Mouse (Mus musculus): ENCODE measurements at regions not wholly inside any gene's neighbourhood (a gene's known extent, or its start where the extent isn't known, plus 50 kb on each side); places are given as distances from the start of the nearest gene placed in this dataset.

GRCm38 (mm10) chr13:51899319-51900042, 53.0 kb downstream of the Gadd45g start:
- peaks cover 14% of the 10 kb centered on the region for H3K4me1 ChIP-seq (ENCODE audit: control insufficient read depth, insufficient read depth, low read length)
- no peaks in the 10 kb centered on the region for H3K36me3 ChIP-seq (ENCODE audit: control insufficient read depth, insufficient read depth, low read length)
- DNase-seq (ENCODE audit: low spot score) (no peak), ATAC-seq (ENCODE audit: low FRiP score, low read depth) (no peak)
- H3K27me3 ChIP-seq (ENCODE audit: control insufficient read depth, insufficient read depth, low read length): no peaks in the 10 kb centered on the region
- 42% methylated on average over 9 of the region's 9 CpGs for WGBS
- H3K9me3 ChIP-seq (ENCODE audit: control insufficient read depth, low read length): no peaks in the 10 kb centered on the region
- no peak overlapping the region for H3K9ac ChIP-seq (ENCODE audit: low read depth, low read length, severe bottlenecking)
- no peak for TF ChIP-seq POLR2A (IDR thresholded peaks at IDR 0.05; ENCODE audit: borderline replicate concordance, extremely low read depth, insufficient read depth, insufficient read length)
- no peak overlapping the region for H3K4me3 ChIP-seq (replicated peaks; ENCODE audit: low read length)
- H3K27ac ChIP-seq (replicated peaks; ENCODE audit: low read depth, low read length): no peak overlapping the region
- H3K4me2 ChIP-seq (replicated peaks; ENCODE audit: low read depth, low read length, severe bottlenecking): no peak overlapping the region

GRCm38 (mm10) chr13:51900043-51900440, 53.6 kb downstream of the Gadd45g start:
- no peak for DNase-seq (ENCODE audit: low spot score)

GRCm38 (mm10) chr13:51902482-51903285, 56.2 kb downstream of the Gadd45g start:
- ATAC-seq (ENCODE audit: low FRiP score, low read depth) (no peak; the same call in 1 of the 2 replicates), DNase-seq (ENCODE audit: low spot score) (peak; percentile 36)
- WGBS: 26% methylated on average over 19 of the region's 19 CpGs
- TF ChIP-seq POLR2A (IDR thresholded peaks at IDR 0.05; ENCODE audit: borderline replicate concordance, extremely low read depth, insufficient read depth, insufficient read length): no peak
- Histone ChIP-seq H3K27me3 (ENCODE audit: control insufficient read depth, insufficient read depth, low read length) (no peaks in the 10 kb centered on the region), H3K4me3 (replicated peaks; ENCODE audit: low read length) (no peak overlapping the region), H3K9me3 (ENCODE audit: control insufficient read depth, low read length) (no peaks in the 10 kb centered on the region), H3K4me2 (replicated peaks; ENCODE audit: low read depth, low read length, severe bottlenecking) (peak overlapping the region; percentile 49), H3K9ac (ENCODE audit: low read depth, low read length, severe bottlenecking) (peak overlapping the region; percentile 32), H3K36me3 (ENCODE audit: control insufficient read depth, insufficient read depth, low read length) (no peaks in the 10 kb centered on the region), H3K27ac (replicated peaks; ENCODE audit: low read depth, low read length) (0 out of 2 replicates have a peak overlapping the region, but pooled peaks have one; percentile 48), H3K4me1 (ENCODE audit: control insufficient read depth, insufficient read depth, low read length) (peaks cover 14% of the 10 kb centered on the region)

More at GRCm38 (mm10) chr13:51900043-51900440, 53.6 kb downstream of the Gadd45g start:
- Histone ChIP-seq H3K4me2 (replicated peaks; ENCODE audit: low read depth, low read length, severe bottlenecking) (no peak overlapping the region), H3K36me3 (ENCODE audit: control insufficient read depth, insufficient read depth, low read length) (no peaks in the 10 kb centered on the region), H3K4me3 (replicated peaks; ENCODE audit: low read length) (no peak overlapping the region), H3K9me3 (ENCODE audit: control insufficient read depth, low read length) (no peaks in the 10 kb centered on the region), H3K4me1 (ENCODE audit: control insufficient read depth, insufficient read depth, low read length) (peaks cover 14% of the 10 kb centered on the region), H3K27me3 (ENCODE audit: control insufficient read depth, insufficient read depth, low read length) (no peaks in the 10 kb centered on the region), H3K9ac (ENCODE audit: low read depth, low read length, severe bottlenecking) (no peak overlapping the region), H3K27ac (replicated peaks; ENCODE audit: low read depth, low read length) (no peak overlapping the region)
- no peak for ATAC-seq (ENCODE audit: low FRiP score, low read depth)
- 75% methylated on average over 3 of the region's 3 CpGs for WGBS
- TF ChIP-seq POLR2A (IDR thresholded peaks at IDR 0.05; ENCODE audit: borderline replicate concordance, extremely low read depth, insufficient read depth, insufficient read length): no peak

GRCm38 (mm10) chr13:51903324-51903939, 57.0 kb downstream of the Gadd45g start:
- Histone ChIP-seq H3K9me3 (ENCODE audit: control insufficient read depth, low read length) (no peaks in the 10 kb centered on the region), H3K4me1 (ENCODE audit: control insufficient read depth, insufficient read depth, low read length) (peaks cover 14% of the 10 kb centered on the region), H3K9ac (ENCODE audit: low read depth, low read length, severe bottlenecking) (no peak overlapping the region), H3K4me2 (replicated peaks; ENCODE audit: low read depth, low read length, severe bottlenecking) (peak overlapping the region; percentile 49), H3K36me3 (ENCODE audit: control insufficient read depth, insufficient read depth, low read length) (no peaks in the 10 kb centered on the region), H3K27ac (replicated peaks; ENCODE audit: low read depth, low read length) (no peak overlapping the region; the same call in 1 of the 2 replicates), H3K4me3 (replicated peaks; ENCODE audit: low read length) (no peak overlapping the region), H3K27me3 (ENCODE audit: control insufficient read depth, insufficient read depth, low read length) (no peaks in the 10 kb centered on the region)
- no peak for TF ChIP-seq POLR2A (IDR thresholded peaks at IDR 0.05; ENCODE audit: borderline replicate concordance, extremely low read depth, insufficient read depth, insufficient read length)
- WGBS: 10% methylated on average over 11 of the region's 11 CpGs
- DNase-seq (ENCODE audit: low spot score): no peak
- ATAC-seq (ENCODE audit: low FRiP score, low read depth): peak; percentile 41; the same call in 1 of the 2 replicates

DNA sequence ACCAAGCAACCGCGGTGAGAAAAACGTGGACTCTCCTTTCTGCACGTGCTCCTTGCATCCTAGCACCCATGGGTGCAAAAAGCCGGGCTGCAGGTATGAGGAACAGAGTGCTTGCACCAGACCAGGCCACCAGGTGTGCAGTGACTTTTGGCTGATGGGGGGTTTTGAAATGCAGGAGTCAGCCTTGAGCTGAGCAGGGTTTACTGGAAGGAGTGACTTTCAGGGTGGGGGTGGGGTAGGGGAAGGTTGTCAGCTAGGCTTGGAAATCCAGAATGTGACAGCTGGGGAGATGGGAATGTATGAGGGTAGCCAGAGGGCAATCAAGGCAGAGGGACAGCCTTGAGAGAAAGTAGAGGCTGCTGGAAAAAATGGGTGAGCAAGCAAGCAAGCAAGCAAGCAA, 58.8 kb downstream of the Gadd45g start:
- Histone ChIP-seq H3K4me1 (ENCODE audit: control insufficient read depth, insufficient read depth, low read length) (peaks cover 14% of the 10 kb centered on the region), H3K36me3 (ENCODE audit: control insufficient read depth, insufficient read depth, low read length) (no peaks in the 10 kb centered on the region), H3K9me3 (ENCODE audit: control insufficient read depth, low read length) (no peaks in the 10 kb centered on the region), H3K4me2 (replicated peaks; ENCODE audit: low read depth, low read length, severe bottlenecking) (no peak overlapping the region), H3K9ac (ENCODE audit: low read depth, low read length, severe bottlenecking) (no peak overlapping the region), H3K4me3 (replicated peaks; ENCODE audit: low read length) (no peak overlapping the region), H3K27me3 (ENCODE audit: control insufficient read depth, insufficient read depth, low read length) (no peaks in the 10 kb centered on the region), H3K27ac (replicated peaks; ENCODE audit: low read depth, low read length) (no peak overlapping the region)
- no peak for TF ChIP-seq POLR2A (IDR thresholded peaks at IDR 0.05; ENCODE audit: borderline replicate concordance, extremely low read depth, insufficient read depth, insufficient read length)
- WGBS: 73% methylated on average over 5 of the region's 5 CpGs
- no peak for ATAC-seq (ENCODE audit: low FRiP score, low read depth)
- no peak for DNase-seq (ENCODE audit: low spot score)

Measured in limb, embryonic 14.5 days (tissue).